Mouse (Mus musculus): Measurements from ENCODE around the gene Acp7. TPM values are rescaled to one million over a fixed set of nuclear protein-coding genes. Genes with fewer than 3 reads are reported as not detected.
A peak's percentile ranks its signal among the peaks of the same experiment; 100 is the strongest.
"Not testable (repeated sequence)": the region's sequence is repeated elsewhere in the genome, so short reads cannot be mapped to it uniquely, and the experiment has no call there.

Acp7 gene
- total RNA-seq, 2 experiments from 2014 or later, result 1.1 to 1.6 TPM

DNA sequence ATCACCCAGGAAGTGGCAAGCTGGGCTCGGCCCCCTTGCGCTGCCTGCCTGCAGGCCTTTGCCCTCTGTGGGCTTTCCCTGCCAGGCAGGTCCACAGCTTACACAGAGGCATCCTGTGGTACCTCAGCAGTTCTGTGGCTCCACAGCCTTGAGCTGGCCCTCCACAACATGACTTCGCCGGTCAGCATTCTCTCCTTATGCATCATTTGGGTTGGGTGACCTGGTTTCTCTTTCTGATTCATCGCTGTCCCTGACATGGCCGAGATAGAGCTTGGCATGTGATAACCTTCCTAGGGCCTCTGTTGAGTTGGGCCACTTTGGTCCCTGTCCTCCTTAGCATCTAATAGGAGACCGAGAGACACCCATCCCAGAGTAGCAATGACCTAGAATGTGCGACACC lies 25.2 kb downstream of the Acp7 start:
- intact Hi-C loops (cut with DNase I), result no loop called here
- no peak for DNase-seq (ENCODE audit: low spot score in 2 of 2)

DNA sequence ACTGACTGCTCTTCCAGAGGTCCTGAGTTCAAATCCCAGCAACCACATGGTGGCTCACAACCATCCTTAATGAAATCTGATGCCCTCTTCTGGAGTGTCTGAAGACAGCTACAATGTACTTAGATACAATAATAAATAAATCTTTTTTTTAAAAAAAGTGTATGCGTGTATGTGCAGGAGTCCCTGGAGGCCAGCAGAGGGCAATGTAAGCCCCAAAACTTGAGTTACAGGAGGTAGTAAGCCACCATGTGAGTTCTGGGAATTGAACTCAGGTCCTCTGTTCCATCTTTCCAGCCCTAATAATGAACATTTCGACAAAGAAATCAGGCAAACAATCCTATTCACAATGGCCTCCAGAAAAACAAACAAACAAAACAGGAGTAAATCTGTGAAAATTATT lies 27.3 kb downstream of the Acp7 start:
- intact Hi-C loops (cut with DNase I); DNase-seq (ENCODE audit: low spot score in 2 of 2): not testable (repeated sequence)

DNA sequence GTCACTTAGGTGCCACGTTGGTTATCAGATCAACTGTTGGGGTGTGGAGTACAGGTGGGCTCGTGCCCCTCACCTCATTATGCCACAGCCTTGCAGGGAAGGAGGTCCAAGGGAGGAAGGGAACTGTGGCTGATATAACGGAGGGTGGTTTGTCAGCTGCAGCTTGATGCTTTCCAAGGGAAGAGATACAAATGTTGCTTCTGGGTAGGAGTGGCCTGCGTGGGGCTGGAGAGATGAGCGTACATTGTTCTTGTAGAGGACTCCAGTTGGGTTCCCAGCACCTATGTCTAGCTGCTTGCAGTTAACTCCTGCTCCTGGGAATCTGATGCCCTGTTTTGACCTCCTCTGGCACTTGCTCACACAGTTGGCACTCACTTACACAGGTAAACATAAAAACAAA lies 28.0 kb downstream of the Acp7 start:
- intact Hi-C loops (cut with DNase I), result no loop called here
- no peak for DNase-seq (ENCODE audit: low spot score in 2 of 2)

DNA sequence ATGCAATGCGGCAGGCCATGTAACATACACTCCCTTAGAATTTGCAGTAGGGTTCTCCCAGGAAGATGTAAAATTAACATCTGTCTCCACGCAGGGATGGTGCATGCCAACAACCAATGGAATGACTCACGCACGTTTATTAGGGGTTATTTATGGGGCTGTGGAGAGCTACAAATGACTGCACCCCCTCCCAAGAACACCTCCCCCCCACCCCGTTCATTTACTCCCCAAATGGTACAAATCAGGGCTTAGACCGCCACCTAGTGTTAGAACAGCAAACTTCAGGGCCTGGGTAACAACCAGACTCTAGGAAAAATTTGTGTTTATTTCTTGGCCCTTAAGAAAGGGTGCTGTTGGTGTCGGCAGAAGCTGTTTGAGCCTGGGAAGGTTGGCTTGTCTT lies 29.5 kb downstream of the Acp7 start:
- DNase-seq (ENCODE audit: low spot score in 2 of 2), result peak; percentile 59 to 77
- intact Hi-C loops (cut with DNase I), result loop anchor here (1.0 to 2.0 kb wide), 4 partner anchors 33 to 165 kb away; partner anchors contain the start of gene Gmfg

DNA sequence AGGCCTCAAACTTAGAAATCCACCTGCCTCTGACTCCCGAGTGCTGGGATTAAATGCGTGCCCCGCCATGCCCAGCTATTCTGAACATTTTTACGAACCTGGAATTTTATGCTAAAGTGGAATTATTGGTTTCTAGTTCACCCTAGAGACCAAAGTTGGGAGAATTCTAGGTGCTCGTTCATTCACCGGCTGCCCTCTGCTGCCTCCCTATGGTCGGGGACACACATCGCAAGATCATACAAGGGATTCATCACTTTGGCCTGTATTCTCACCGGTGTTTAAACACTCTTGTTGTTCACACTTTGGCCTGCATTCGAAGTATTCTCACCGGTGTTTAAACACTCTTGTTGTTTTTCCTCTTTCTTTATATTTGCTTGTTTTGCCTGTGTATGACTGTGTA lies 30.1 kb downstream of the Acp7 start:
- intact Hi-C loops (cut with DNase I), result loop anchor here (1.0 to 2.0 kb wide), 3 partner anchors 33 to 164 kb away; partner anchors contain the start of gene Gmfg
- peak; percentile 61 to 78 for DNase-seq (ENCODE audit: low spot score in 2 of 2)

DNA sequence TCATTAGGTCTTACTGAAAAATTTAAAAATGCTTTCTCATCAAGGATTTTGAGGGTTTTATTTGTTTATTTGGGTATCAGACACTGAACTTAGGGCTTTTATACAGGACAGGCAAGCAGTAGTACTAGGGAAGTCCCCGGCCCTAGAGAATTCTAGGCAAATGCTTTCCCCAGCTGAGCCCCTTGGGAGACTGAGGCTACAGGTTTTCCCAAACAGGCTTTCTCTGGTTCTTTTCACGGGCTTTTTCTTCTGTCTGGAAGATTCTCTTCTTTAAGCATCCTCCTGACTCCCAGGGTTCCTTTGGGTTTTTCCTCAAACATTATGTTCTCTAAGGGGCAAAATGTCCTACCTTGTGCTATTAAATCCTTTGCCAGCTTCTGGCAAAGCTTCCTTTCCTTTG lies 32.2 kb downstream of the Acp7 start:
- no peak for DNase-seq (ENCODE audit: low spot score in 2 of 2)
- intact Hi-C loops (cut with DNase I), result no loop called here

DNA sequence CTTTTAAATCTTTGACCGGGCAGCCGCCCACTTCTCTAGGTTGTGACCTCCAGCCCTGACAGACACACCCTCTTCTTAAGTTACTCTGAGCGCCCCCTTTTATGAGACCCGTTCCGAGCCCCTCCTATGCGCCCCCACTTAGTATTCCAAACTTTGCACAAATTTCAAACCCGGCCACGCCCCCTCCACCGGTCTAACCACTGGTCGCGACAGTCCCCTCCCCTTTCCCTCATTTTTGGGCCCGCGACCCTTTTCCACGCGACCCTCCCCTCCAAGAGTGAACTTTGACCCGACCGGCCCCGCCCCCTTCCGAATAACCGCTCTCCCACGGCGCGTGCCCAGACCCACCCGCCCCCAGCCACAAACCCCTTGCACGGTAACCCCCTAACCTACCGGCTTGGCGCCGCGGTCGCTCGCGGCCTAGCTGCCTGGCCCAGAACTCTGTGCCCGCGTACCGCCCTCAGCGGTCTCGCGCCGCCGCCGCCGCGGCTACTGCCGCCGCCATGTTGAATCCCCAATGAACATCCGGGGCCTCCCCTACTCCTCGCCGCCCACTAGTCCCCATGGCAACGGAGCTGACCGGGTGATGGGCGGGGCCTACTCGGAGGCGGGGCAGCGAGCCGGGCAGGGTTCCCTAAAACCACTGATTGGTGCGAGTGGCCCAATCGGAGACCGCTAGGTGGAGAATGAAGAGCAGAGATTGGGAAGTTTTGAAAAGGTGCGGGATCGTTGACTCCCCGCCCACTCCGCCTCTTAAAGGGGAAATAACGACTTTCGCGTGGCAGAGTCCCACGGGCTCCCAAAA lies 33.3 kb downstream of the Acp7 start, which contains the start of the genes Samd4b and Pak4:
Gene Samd4b (minus strand): TSS at position 503 of the 805 bp plus-strand sequence.
Gene Pak4 (minus strand): TSS at position 544 of the 805 bp plus-strand sequence.
- intact Hi-C loops (cut with DNase I), result no loop called here

DNA sequence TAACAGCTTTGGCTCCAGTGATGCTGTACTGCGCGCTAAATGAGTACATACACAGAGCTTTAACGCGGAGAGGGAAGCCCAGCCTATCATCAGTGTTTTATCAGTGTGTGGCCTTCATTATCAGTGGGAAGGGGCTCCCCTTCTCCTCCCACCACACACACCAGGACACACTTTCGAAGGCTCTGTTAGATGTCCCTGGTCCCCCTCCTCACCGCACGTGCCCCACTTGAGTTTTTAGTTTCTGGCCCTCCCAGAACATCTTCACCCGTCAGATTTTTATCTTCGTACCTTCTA lies 33.9 kb downstream of the Acp7 start:
- intact Hi-C loops (cut with DNase I), result no loop called here
- DNase-seq (ENCODE audit: low spot score in 2 of 2), result no peak

More for the DNA sequence above, 33.3 kb downstream of the Acp7 start, which contains the start of the genes Samd4b and Pak4:
- peak; percentile 99 to 100 for DNase-seq (ENCODE audit: low spot score in 2 of 2)

DNA sequence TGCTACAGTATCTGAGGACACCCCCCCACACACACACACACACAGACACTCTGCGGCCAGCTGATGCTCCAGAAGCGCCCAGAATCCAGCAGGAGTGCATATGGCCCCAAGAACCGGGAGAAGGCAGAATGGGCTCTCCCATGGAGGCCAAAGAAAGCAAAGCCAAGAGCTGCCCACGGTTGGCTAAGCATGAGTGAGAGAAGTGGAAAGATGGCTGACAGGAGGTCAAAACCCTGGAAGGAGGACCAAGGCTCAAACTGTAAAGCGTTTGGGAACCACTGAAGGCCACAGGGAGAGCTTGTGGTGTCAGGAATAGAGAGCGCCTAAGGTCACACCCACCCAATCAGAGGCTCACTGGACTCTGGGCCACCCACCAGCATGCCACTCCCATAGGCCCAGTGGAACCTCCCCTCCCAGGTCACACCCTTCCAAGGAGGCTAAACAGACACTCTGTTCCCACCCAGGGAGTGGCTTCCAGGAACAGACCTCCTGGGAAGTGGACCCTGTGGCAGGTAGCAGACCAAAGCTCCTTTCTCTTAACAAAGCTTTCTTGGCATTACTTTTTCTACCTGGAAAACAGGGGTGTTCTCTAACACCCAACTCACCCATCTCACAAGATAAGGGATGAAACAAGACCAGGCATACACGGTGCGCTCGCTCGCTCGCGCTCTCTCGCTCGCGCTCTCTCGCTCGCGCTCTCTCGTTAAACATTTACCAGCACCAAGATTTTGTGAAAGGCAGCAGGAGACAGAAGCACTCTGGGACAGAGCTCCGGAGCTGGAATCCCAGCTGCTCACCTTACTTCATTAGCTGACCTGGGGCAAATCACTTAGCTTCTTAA lies 34.5 kb downstream of the Acp7 start:
- no peak for DNase-seq (ENCODE audit: low spot score in 2 of 2)
- intact Hi-C loops (cut with DNase I), result no loop called here

DNA sequence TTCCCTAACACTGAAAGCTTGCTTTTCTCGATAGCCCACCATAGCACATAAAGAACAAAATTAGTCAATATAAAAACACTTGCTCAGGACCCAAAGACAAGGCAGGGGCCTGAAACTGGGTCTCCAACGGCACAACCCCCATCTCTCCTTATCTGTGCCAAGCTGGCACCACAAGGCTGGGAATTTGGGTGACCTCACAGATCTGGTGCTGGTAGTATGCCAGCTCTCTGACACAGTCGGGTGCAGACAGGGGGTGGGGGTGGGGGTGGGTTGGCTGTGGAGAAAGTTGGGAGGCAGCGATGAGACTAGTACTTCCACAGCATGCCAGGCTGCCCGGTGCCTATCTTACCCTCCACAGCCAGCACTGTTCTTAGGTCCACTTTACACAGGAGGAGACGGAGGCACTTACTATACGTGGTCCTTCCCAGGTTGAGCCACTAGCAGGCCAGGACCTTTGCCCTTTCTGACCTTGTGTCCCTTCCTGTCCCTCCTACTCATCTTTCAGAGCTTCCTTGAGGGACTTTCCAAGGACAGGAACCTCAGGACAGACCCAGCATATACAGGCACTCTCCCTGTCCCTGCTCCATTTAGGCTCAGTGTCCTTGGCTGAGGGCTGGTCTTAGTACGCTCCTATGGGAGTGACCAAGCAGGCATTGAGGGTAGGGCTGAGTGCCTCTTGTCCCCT lies 35.2 kb downstream of the Acp7 start:
- DNase-seq (ENCODE audit: low spot score in 2 of 2), result peak in 1 of 2 experiments; percentile 29
- intact Hi-C loops (cut with DNase I), result no loop called here

DNA sequence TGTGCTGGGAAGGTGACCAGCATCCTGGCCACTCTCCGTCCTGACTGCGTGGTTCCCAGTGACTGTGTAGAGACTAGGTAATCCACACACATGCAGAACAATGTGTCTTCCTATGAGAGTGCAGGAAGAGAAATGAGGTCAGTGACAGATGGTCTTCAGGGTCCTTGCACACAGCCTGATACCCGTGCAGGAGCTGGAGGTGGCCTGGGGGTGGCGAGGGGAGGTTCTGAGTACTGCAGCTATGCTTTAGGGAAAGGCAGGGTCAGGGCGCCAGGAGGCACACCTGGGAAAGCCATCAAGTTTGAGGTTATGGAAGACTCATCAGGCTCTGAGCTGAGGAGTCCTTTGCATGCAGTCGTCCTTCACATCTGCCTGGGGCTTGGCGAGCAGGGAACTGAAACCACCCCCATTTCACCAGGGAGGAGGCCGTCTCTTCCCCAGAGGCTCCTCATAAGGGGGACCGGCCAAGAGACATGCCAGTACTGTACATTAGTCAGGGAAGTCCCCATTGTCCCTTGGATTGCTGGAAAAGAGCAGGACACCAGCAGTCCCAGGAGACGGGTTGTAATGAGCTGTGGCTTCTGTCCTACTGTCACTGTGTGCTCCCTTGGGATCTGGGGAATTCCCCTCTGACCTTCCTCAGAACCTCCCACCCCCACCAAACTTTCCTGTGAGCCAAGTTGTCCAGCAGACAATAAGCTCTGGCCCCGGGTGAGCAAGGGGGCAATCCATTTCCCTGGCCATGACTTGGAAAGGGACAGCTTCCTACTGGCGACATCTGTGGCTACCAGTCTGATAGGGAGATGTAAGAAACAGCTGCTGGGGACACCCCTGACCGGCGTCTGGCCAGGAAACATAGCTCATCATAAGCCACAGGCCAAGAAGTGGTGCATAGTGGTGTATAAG lies 37.7 kb downstream of the Acp7 start:
- intact Hi-C loops (cut with DNase I), result no loop called here
- no peak for DNase-seq (ENCODE audit: low spot score in 2 of 2)

DNA sequence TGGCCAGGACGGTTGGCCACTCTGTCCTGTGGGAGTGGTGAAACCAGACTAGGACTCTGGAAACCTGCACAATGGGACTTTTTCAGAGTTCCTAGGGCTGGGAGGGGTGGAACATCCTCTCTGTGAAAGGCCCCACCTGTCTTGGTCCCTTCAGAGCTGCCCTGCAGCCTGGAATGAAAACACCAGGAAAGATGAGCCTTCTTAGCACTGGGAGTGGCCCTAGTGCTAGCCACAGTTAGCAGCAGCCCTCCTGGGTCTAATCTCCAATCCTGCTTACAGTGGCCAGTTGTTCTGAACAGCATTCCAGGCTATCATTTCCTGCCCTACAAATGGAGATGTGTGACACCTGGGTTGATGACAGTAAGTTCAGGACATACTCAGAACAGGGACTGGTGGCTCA lies 39.3 kb downstream of the Acp7 start:
- intact Hi-C loops (cut with DNase I), result no loop called here
- DNase-seq (ENCODE audit: low spot score in 2 of 2), result no peak

DNA sequence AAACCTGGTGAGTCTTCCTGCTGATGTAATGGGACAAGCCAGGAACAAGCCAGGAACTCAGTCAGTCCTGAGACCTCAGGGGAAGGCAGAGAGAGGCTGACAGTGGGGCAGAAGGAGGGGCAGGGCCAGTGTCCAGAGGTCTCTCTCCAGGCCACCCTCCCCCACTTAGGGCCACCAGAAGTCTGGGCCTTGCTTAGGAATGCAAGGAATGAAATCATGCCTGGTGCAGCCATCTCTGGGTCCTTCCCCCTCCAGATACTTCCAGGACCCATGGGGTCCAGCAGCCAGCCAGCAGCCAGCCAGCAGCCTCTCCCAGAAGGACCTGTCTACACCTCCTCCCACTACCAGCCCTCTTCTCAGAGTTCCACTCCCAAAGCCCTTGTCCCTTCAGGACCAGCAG lies 43.5 kb downstream of the Acp7 start:
- intact Hi-C loops (cut with DNase I), result no loop called here
- no peak for DNase-seq (ENCODE audit: low spot score in 2 of 2)

DNA sequence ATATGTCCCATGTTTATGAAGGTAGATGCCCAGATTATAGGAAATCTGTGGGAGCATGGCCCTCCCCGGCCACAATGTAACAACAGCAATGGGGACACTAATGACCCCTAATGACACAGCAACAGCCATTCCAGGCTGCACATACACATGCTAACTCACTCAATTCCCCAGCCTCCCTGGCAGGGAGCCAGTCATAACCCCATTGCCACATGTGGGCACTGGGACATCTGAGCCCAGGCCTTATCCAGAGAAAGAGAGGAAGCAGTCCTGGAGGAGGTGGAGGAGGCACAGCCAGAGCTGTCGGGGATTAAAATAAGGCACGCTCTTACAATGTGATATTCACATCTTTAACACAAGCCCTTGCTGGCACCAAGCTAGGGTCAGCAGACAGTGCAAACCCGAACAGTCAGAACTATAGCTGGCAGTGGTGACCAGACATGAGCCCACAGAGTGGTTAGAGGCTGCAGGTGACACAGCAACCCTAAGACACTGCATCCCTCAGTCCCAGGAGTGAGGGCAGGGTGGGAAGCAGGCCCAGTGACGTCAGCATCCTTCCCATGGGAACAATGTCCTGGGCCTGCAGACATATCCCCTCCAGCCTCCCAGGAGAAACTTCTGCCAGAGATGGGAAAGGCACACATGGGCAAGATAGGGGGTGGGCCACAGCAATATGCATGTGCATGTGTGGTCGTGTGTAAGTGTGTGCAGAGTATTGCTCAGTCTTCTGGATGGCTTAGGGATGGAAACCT lies 44.3 kb downstream of the Acp7 start:
- no peak for DNase-seq (ENCODE audit: low spot score in 2 of 2)
- intact Hi-C loops (cut with DNase I), result no loop called here

DNA sequence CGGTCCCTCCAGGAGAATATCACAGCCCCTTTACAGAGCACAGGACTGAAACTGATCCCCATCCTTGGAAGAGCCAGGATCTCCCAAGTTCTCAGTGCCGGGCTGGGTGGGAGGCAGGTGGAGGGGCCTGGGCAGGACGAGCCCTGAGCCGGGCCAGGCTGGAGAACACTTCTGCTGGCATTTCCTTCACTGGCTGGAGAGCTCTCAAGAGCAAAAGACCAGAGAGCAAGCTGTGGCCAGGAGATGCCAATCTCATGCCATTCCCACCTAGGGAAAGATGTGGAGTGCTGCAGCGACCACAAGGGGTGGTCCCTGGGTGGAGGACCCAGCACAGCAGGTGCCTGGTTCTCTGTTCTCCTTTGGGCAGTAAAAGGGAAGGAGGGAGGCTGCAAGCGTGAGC lies 46.1 kb downstream of the Acp7 start:
- DNase-seq (ENCODE audit: low spot score in 2 of 2), result no peak
- intact Hi-C loops (cut with DNase I), result no loop called here

DNA sequence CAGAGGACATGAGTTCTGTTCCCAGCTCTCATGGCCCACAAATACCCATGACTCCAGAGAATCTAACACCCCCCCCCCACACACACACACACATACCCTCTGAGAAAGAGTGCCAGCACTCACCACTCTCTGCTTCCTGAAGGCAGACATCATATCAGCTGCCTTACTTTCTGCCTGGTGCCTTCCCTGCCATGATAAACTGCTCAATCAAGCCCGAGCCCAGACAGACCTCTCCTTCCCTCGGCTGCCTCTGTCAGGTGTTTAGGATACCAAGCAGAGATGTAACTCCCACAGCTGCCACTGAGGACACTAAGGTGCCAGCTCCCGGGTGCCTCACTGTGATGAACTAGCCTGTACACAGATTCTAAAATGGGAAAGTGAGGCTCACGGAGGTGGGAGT lies 46.7 kb downstream of the Acp7 start:
- DNase-seq (ENCODE audit: low spot score in 2 of 2), result no peak
- intact Hi-C loops (cut with DNase I), result no loop called here

DNA sequence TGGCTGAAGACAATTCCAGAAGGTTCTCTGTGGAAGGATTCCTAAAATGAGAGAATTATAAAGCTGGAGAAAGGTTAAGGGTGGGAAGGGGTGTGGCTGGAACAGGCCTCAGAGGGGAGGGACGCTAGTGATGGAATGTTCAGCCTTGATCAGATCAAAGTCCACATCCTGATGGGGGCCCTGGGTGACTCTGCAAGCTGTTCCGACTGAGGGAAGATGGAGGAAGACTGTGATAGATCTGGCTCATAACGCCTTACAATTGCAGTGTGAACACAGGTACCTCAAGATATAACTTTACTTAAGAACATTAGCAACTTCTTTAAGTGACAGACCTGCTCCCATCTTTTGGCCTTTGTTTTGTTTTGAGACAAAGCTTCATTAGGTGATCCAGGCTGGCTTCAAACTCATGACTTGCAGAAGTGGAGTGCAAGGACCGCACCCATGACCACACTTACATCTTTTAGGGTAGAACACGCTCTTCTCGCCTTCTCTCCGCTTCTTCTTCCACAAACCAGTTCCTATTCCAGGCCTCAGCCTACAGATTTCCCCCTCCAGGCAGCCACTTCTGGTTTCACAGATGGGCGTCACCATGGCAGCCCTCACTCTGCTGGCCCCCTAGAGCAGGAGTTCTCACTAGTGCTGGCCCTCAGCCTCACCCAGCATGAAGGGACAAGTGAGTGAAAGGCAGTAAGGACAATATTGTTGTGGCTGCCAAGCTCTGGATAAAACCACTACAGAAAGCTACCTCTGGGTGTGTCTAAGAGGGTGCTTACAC lies 47.4 kb downstream of the Acp7 start:
- peak; percentile 32 to 74 for DNase-seq (ENCODE audit: low spot score in 2 of 2)
- intact Hi-C loops (cut with DNase I), result no loop called here

DNA sequence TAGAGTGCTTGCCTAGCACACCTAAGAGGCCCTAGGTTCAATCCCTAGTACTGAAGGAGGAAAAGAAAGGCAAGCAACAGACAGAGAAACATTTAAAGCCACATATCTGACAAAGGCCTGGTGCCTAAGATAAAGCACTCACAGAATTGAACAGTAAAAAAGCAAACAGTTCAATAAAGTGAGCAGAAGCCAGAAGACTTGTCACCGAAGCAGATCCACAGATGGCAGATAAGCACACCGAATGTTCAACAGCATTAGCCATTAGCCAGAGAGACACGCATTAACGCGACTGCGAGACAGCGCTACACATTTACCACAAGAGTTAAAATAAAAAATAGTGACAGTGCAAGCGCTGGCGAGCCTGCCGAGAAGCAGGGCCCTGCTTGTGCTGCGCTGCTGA lies 48.3 kb downstream of the Acp7 start:
- intact Hi-C loops (cut with DNase I), result no loop called here
- no peak for DNase-seq (ENCODE audit: low spot score in 2 of 2)

Measured in left cerebral cortex, postnatal 25 days (tissue).